Mouse (Mus musculus) embryonic facial prominence, embryonic 10.5 days (tissue): Measurements from ENCODE around the gene Rras2. TPM values are rescaled to one million over a fixed set of nuclear protein-coding genes. Genes with fewer than 3 reads are reported as not detected.
A peak's percentile ranks its signal among the peaks of the same experiment; 100 is the strongest.

Experiments used
- DNase-seq: peaks from one replicate; pipeline ENCODE4 v3.0.0-alpha.2; 2017; ENCODE audit warnings: low spot score
- H3K27ac ChIP-seq: fragments of 300-500 bp; sonication (generic); replicated peaks from 2 replicates; pipeline ENCODE4 v1.5.1; 2016; ENCODE audit warnings: mild to moderate bottlenecking
- H3K27me3 ChIP-seq: fragments of 300-500 bp; sonication (generic); replicated peaks from 2 replicates; pipeline ENCODE4 v1.6.1; 2016; ENCODE audit warnings: low read depth, mild to moderate bottlenecking; ENCODE audit not compliant: poor library complexity, severe bottlenecking
- H3K36me3 ChIP-seq: fragments of 300-500 bp; sonication (generic); replicated peaks from 2 replicates; pipeline ENCODE4 v1.6.1; 2016; ENCODE audit warnings: mild to moderate bottlenecking, moderate library complexity
- H3K4me1 ChIP-seq: fragments of 300-500 bp; sonication (generic); 2 replicates; pipeline ENCODE4 v1.6.1; 2016
- H3K4me3 ChIP-seq: fragments of 300-500 bp; sonication (generic); 2 replicates; pipeline ENCODE4 v1.5.1; 2016; ENCODE audit warnings: mild to moderate bottlenecking, moderate library complexity
- H3K9me3 ChIP-seq: fragments of 300-500 bp; sonication (generic); 2 replicates; pipeline ENCODE4 v1.6.1; 2016; ENCODE audit warnings: mild to moderate bottlenecking
- WGBS: fragments of 180-500 bp; shearing (Covaris S2); methylation state at CpG from one replicate; pipeline ENCODE4 v1.1.7; 2016; 5-methylcytosine and 5-hydroxymethylcytosine counted together
- polyA plus RNA-seq: library from polyadenylated mRNA; unstranded; fragments of >200 nt; fragmentation: Nextera tagmentation; extraction: Ambion mirVana; gene quantifications from 2 replicates; pipeline ENCODE4 v1.2.1, GENCODE M21; 2016

Rras2 gene
- 26.1 and 26.9 TPM in 2 replicates for polyA plus RNA-seq

- Histone ChIP-seq H3K36me3 (no peaks in the 10 kb centered on the region; the same call in 1 of the 2 replicates), H3K9me3 (no peaks in the 10 kb centered on the region), H3K4me3 (peak within 1 kb of the TSS; percentile 86), H3K4me1 (peaks cover 24% of the 10 kb centered on the region), H3K27me3 (peaks cover 9% of the 10 kb centered on the region; the same call in 1 of the 2 replicates), H3K27ac (peak within 1 kb of the TSS; percentile 93)
- WGBS: under 1% methylated on average over 55 of the region's 55 CpGs
- DNase-seq: peak; percentile 93
Observed at GRCm38 (mm10) chr7:114117444-114117905, at the start of gene Rras2. Gene Rras2, minus strand, starts transcription at chr7:114117781.

- Histone ChIP-seq H3K4me1 (no peaks in the 10 kb centered on the region), H3K9me3 (no peaks in the 10 kb centered on the region), H3K36me3 (no peaks in the 10 kb centered on the region), H3K27me3 (no peaks in the 10 kb centered on the region), H3K4me3 (no peak overlapping the region), H3K27ac (no peak overlapping the region)
- no peak for DNase-seq
- WGBS: 89% methylated on average over 5 of the region's 5 CpGs
Observed at GRCm38 (mm10) chr7:114162975-114163374, 45.4 kb upstream of the Rras2 start.

GRCm38 (mm10) chr7:114161101-114161500, 43.5 kb upstream of the Rras2 start:
- no peak overlapping the region for H3K27ac ChIP-seq
- no peak for DNase-seq
- H3K9me3 ChIP-seq: no peaks in the 10 kb centered on the region
- H3K4me1 ChIP-seq: no peaks in the 10 kb centered on the region
- no peak overlapping the region for H3K4me3 ChIP-seq
- WGBS: 83% methylated on average over 8 of the region's 8 CpGs
- no peaks in the 10 kb centered on the region for H3K36me3 ChIP-seq
- H3K27me3 ChIP-seq: no peaks in the 10 kb centered on the region

GRCm38 (mm10) chr7:114157716-114158278, 40.2 kb upstream of the Rras2 start:
- Histone ChIP-seq H3K4me3 (no peak overlapping the region), H3K27me3 (no peaks in the 10 kb centered on the region), H3K9me3 (no peaks in the 10 kb centered on the region), H3K4me1 (no peaks in the 10 kb centered on the region), H3K36me3 (no peaks in the 10 kb centered on the region), H3K27ac (no peak overlapping the region)
- 87% methylated on average over 12 of the region's 12 CpGs for WGBS
- DNase-seq: no peak

- DNase-seq: no peak
- no peaks in the 10 kb centered on the region for H3K9me3 ChIP-seq
- H3K27ac ChIP-seq: no peak overlapping the region
- no peaks in the 10 kb centered on the region for H3K4me1 ChIP-seq
- H3K36me3 ChIP-seq: no peaks in the 10 kb centered on the region
- 91% methylated on average over 4 of the region's 4 CpGs for WGBS
- no peaks in the 10 kb centered on the region for H3K27me3 ChIP-seq
- no peak overlapping the region for H3K4me3 ChIP-seq
Observed at GRCm38 (mm10) chr7:114156364-114156763, 38.8 kb upstream of the Rras2 start.

GRCm38 (mm10) chr7:114155053-114155865, 37.7 kb upstream of the Rras2 start:
- Histone ChIP-seq H3K36me3 (no peaks in the 10 kb centered on the region), H3K27ac (no peak overlapping the region), H3K4me1 (no peaks in the 10 kb centered on the region), H3K4me3 (no peak overlapping the region), H3K27me3 (no peaks in the 10 kb centered on the region), H3K9me3 (no peaks in the 10 kb centered on the region)
- no peak for DNase-seq
- 73% methylated on average over 5 of the region's 5 CpGs for WGBS

GRCm38 (mm10) chr7:114151036-114151780, 33.6 kb upstream of the Rras2 start:
- 91% methylated on average over 5 of the region's 5 CpGs for WGBS
- Histone ChIP-seq H3K27ac (no peak overlapping the region), H3K4me1 (no peaks in the 10 kb centered on the region), H3K36me3 (no peaks in the 10 kb centered on the region), H3K4me3 (no peak overlapping the region), H3K9me3 (no peaks in the 10 kb centered on the region), H3K27me3 (no peaks in the 10 kb centered on the region)
- DNase-seq: no peak

GRCm38 (mm10) chr7:114149564-114149963, 32.0 kb upstream of the Rras2 start:
- Histone ChIP-seq H3K36me3 (no peaks in the 10 kb centered on the region), H3K27ac (no peak overlapping the region), H3K9me3 (no peaks in the 10 kb centered on the region), H3K4me1 (no peaks in the 10 kb centered on the region), H3K4me3 (no peak overlapping the region), H3K27me3 (no peaks in the 10 kb centered on the region)
- no peak for DNase-seq
- 91% methylated on average over 6 of the region's 6 CpGs for WGBS

- Histone ChIP-seq H3K4me3 (no peak overlapping the region), H3K27me3 (no peaks in the 10 kb centered on the region), H3K36me3 (no peaks in the 10 kb centered on the region), H3K9me3 (no peaks in the 10 kb centered on the region), H3K4me1 (no peaks in the 10 kb centered on the region), H3K27ac (no peak overlapping the region)
- WGBS: 73% methylated on average over 4 of the region's 4 CpGs
- no peak for DNase-seq
Observed at GRCm38 (mm10) chr7:114149135-114149534, 31.6 kb upstream of the Rras2 start.

- H3K4me1 ChIP-seq: peaks cover 4% of the 10 kb centered on the region; the same call in 1 of the 2 replicates
- no peak overlapping the region for H3K4me3 ChIP-seq
- H3K27me3 ChIP-seq: no peaks in the 10 kb centered on the region
- H3K9me3 ChIP-seq: no peaks in the 10 kb centered on the region
- WGBS: 73% methylated on average over 3 of the region's 3 CpGs
- no peak overlapping the region for H3K27ac ChIP-seq
- H3K36me3 ChIP-seq: no peaks in the 10 kb centered on the region
- DNase-seq: no peak
Observed at GRCm38 (mm10) chr7:114145841-114146240, 28.3 kb upstream of the Rras2 start.

- H3K27me3 ChIP-seq: no peaks in the 10 kb centered on the region
- WGBS: 72% methylated on average over 10 of the region's 10 CpGs
- no peak overlapping the region for H3K27ac ChIP-seq
- no peaks in the 10 kb centered on the region for H3K9me3 ChIP-seq
- peak; percentile 19 for DNase-seq
- H3K4me3 ChIP-seq: no peak overlapping the region
- H3K36me3 ChIP-seq: no peaks in the 10 kb centered on the region
- H3K4me1 ChIP-seq: peaks cover 4% of the 10 kb centered on the region; the same call in 1 of the 2 replicates
Observed at GRCm38 (mm10) chr7:114142151-114142798, 24.7 kb upstream of the Rras2 start.

GRCm38 (mm10) chr7:114140026-114140425, 22.4 kb upstream of the Rras2 start:
- WGBS: 87% methylated on average over 7 of the region's 7 CpGs

More at GRCm38 (mm10) chr7:114140026-114140425, 22.4 kb upstream of the Rras2 start:
- Histone ChIP-seq H3K36me3 (no peaks in the 10 kb centered on the region), H3K9me3 (no peaks in the 10 kb centered on the region), H3K27ac (no peak overlapping the region), H3K4me1 (peaks cover 7% of the 10 kb centered on the region), H3K27me3 (peaks cover 4% of the 10 kb centered on the region; the same call in 1 of the 2 replicates), H3K4me3 (no peak overlapping the region)
- no peak for DNase-seq
